Mouse (Mus musculus) layer of hippocampus, postnatal 25 days (tissue): Measurements from ENCODE around the gene Strn. TPM values are rescaled to one million over a fixed set of nuclear protein-coding genes. Genes with fewer than 3 reads are reported as not detected.

Experiments
- DNase-seq, 2 experiments: peaks; one replicate each; pipeline ENCODE4 v3.0.0; 2022; ENCODE audit warnings: mixed read lengths in 2 of 2, low spot score in 1 of 2; ENCODE audit errors: extremely low spot score in 1 of 2
- total RNA-seq, 2 experiments: library from RNA; stranded (reverse); gene quantifications; 2 replicates each; pipeline ENCODE4 v1.2.3; 2021

The Strn gene
- total RNA-seq, 2 experiments from 2014 or later: 66.9 to 68.9 TPM

DNA sequence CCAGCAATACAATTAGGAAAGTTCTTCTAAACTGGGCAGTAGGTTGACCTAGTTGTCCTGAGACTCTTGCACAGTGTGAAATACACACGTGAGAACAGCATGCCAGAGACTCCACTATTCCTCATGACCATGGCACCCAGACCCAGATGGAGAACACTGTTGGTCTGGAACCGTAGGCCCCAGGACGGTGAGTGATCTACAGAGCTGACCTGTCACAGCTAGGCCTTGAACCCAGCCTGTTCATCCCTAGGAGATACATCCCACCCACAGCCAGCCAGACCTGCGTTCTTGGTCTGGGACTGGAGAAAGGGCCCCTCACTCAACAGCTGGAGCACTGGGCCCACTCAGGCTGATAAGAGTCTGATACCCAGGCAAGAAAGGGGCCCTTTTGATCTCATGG lies 115.1 kb downstream of the Strn start:
- no peak for DNase-seq

DNA sequence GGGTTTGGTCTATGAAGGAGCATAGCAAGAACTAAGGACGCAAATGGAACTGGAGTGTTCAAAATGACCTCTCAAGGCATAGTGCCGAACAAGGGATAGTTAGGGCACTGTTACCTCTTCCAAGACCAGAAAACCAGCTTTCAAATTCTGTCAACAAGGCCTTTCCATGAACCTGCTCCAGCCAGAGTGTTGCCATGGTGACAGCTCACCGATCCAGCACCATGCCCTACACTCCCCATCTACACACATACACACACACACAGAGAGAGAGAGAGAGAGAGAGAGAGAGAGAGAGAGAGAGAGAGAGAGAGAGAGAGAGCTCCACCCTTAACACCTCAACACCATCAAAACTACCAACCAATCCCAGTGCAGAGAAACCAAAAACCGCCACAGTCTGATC lies 116.3 kb downstream of the Strn start:
- no peak for DNase-seq

DNA sequence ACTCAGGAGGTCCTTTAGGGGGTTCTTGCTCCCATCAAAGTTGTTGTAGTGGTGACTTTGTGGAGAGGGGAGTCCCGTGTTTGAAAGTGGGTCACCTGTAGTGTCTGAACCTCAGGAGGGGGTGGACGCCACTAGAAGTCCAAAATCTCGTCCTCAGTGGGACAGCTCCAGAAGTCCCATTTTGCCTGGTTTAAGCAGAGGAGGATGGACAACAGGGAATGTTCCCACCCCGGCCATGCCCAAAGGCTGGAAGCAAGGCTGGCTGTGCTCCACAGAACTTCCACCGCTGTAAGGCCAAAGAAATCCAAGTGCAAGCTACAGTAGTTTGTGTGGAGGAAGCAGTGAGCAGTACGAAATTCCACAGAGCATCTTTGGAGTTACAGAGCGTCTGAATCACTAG lies 117.0 kb downstream of the Strn start:
- no peak for DNase-seq

DNA sequence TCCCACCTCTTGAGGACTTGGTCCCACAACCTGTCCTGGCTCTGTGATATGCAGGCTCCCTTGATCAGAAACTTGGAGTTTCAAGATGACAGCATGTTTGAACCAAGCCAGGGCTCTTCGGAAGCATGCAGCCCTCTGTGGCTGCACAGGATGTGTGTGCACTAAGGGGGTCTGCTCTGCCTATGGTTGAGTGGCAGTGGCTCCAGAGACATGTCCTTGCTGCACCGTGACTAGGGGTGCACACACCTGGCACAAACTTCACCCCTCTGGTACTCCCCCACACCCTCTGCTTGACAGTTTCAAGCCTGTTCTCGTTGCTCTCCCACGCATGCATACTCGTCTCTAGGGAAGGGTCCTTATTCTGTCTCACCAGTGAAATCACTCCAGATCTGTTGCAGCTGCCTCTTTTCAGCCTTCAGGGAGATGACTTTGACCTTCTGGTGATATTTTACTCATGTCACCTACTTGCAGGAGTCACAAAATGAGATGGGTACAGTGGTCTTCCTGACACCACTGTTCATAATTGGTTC lies 118.8 kb downstream of the Strn start:
- no peak for DNase-seq

DNA sequence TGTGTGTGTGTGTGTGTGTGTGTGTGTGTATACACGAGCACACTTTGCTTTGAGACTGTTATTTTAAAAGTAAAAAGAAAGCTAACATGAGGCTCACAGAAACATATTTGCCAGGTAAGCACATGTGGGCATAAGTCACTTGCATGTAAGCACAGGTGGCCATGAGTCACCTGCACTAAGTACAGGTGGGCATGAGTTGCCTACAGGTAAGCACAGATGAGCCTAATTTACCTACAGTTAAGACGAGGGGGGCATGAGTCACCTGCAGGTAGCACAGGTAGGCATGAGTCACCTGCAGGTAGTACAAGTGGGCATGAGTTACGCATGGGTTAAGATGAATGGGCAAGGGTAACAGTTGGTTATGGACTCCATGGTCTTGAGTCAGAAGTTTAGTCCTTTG lies 121.9 kb downstream of the Strn start:
- DNase-seq: no peak

DNA sequence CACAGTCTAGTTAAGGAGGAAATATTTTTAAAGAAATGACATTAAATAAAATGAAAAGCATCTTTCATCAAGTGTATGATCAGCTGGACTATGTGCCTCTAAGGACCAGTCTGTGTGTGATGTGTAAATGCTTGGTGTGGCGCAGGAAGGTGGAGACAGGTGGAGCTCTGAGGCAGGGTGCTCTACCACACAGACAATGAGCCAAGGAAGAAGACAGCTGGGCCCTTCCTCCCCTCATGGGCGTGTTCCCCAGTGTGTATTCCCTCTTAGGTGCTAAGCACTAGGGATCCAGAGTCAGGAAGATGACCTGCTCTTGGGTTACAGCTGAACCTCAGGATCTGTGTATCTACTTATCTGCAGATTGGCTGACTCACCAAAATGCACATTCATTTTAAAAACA lies 122.5 kb downstream of the Strn start:
- no peak for DNase-seq

DNA sequence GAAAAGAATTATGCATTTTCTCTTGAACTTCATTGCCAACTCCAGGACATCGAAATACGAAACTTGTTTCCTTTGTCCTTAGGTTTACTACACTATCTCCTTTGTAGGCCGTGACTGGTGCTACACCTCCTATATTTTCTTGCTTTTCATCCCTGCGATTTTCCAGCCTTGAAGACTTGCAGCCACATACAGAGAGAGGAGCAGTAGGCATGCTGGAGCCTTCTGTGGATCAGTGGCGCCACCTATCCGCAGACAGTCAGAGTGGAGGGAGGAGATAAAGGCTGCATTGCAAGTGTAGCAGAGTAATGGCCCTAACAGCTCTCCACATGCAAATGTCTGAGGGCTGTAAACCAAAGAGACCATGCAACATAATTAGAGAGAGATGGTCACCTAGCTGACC lies 125.9 kb downstream of the Strn start:
- DNase-seq: peak in 1 of 2 experiments; percentile 42

DNA sequence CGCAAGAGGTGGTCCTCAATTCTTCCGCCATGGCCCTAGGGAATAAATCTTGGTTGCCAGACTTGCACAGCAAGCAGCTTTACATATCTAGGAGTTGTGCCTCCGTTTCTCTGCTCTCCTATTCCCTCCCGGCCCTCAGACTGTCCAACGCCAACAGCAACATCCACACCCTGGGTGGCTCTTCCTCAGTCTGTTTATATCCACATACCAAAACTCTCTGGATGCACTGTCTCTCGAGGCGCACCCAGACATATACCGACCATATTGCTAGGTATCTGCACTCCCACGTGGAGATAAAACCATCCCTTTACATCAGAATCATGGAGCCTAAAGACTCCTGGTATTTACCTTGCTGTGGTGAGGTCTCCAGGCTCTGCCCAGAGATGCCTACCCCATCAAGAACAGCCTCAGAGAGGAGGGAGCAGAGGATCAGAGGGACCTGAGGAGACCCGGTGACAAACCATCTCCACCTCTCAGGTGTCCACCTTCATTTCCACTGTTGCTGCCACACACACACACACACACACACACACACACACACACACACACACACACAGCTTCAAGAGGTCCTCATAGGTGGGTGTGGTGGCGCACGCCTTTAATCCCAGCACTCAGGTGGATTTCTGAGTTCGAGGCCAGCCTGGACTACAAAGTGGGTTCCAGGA lies 127.7 kb downstream of the Strn start:
- DNase-seq: no peak

DNA sequence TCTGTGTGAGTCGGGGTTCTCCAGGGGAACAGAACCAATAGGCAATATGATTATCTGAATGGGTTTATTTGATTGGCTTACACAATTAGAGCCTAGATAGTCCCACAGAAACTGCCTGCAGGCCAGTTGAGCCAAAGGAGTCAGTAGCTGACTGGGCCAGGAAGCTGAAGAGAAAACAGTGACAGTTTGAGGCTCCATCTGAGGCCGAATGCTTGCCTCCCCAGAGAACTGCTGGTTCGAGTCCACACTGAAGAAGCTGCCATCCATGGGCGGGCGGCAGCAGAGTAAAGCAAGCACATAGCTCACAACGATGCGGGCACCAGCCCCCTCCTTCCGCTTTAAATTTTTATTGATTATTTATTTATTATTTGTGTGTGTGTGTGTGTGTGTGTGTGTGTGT lies 128.3 kb downstream of the Strn start:
- no peak for DNase-seq

DNA sequence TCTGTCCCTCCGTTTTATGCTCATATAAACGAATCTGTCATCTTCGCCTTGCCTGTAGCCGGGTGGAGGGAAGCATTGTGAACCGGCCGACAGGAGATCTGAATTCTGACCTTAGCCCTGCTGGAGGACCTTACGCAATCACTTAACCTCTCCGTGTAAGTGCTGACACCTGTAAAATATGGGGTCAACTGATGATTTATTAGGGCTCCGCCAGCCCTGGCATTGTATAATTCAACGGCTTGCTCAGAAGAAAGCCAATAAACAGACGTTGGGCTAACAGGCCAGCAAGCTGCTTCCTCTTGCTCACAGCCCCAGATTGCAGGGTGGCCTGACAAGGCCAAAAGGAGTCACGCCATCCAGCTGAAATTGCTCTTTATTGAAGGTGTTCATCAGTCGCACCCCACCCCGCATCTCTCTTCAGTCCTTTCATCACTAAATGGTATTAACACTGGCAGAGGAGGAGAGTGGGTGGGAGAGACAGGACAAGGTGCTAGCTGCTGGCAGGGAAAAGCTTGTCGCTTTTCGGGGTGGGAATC lies 128.8 kb downstream of the Strn start:
- no peak for DNase-seq

DNA sequence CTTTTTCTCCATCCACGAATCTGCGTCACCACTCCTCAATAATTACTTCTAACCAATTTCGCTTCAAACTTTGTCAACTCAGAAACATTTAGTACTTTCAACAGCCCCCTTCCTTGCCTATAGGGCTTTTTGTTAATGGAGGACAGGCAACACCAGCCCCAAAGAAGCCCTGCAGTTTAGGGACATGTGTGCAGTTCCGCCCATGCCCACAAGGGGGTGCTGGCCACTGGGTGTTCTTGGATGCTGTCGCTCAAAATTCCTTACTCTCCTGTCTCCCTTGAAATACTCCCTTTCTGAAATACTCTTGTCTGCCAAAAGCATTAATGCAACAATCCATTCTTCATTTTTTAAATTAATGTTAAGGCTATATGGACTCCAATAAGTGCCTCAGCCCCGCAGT lies 132.6 kb downstream of the Strn start:
- peak; percentile 57 to 81 for DNase-seq

DNA sequence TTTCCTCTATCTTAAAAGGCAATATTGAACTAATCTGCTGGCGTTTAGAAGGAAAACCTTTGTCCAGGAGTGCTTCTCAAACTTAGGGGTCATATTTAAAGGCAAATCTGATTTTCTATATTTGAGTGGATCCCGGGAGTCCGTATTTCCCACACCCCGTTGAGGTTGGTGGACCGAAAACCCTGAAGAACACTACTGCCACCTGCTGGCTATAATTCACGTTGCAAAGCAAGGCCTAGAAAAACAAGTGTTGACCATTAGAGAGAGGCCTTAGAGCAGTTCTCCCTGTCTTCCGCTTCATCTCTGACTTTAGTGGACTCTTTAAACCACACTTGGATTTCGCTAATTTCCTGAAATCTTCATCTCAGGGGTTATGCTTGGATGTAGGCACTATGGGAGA lies 133.1 kb downstream of the Strn start:
- DNase-seq: peak; percentile 65 to 91

DNA sequence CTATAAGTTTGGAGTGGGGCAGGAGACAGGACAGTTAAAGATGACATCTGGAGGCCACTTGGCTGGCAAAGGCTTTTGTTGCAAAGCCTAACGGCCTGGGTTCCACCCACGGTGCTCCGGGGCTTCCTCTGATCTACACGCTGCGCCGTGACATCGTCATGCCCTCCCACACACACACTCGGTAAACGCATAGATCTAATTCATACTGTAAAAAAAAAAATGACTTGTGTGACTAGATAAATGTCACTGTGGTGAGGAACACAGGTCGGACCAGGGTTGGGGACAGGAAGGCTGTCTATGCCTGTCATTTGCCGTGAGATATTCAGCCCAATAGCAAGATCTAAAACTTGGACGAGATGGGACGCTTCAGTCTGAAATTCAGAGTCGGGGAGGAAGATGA lies 134.7 kb downstream of the Strn start:
- no peak for DNase-seq

DNA sequence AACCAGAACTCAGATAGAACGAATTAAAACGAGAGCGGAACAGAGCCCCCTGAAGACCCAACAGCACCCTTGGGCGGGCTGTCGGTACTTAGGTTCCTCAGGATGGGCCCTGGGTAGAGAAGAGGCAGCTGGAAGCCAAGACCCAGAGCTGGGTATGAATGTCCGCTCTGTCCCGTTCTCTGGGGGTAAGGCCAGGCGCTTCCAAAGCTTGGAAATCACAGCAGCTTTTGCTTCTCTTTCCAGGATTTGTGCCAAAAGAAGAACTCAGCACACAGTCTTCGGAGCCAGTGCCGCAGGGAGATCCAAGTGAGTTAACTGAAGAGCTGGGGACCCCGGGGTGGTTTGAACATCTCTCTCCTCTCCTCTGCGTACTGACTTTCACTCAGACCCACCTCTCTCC lies 135.4 kb downstream of the Strn start:
- DNase-seq: no peak

DNA sequence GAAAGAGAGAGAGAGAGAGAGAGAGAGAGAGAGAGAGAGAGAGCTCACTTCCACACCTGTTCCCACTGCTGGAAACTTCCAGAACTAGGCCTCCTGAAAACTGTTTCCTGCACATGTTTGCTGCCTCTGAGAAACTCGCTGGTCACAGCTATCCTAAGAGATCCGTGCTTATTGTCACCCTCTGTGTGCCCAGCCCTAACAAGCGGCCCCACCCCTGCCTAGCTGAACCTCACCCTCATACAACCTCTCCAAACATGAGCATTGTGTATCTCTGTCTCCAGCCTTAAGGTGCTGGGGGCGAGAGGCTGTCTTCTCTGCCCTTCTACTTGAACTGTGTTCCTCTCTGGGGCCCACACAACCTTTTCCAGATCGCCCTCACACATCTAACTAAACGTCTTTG lies 136.0 kb downstream of the Strn start:
- no peak for DNase-seq

Other genes starting within 250 kb of the Strn start
- 1 to 10 TPM; 3.7 to 5.7 TPM for gene Vit, start 229.1 kb downstream of the Strn start, total RNA-seq
- gene Heatr5b, start 98.2 kb upstream of the Strn start, total RNA-seq: 10 to 100 TPM; 50.2 to 59.1 TPM
- 10 to 100 TPM; 41.2 to 41.7 TPM for gene Gpatch11, start 98.4 kb upstream of the Strn start, total RNA-seq
- gene Eif2ak2, start 145.4 kb upstream of the Strn start, total RNA-seq: 1 to 10 TPM; 4.1 to 5.9 TPM
- not detected for gene Sult6b1, start 169.8 kb upstream of the Strn start, total RNA-seq
- gene Cebpzos, start 179.3 kb upstream of the Strn start, total RNA-seq: 10 to 100 TPM; 25.7 to 35.0 TPM
- gene Cebpz, start 199.9 kb upstream of the Strn start, total RNA-seq: 10 to 100 TPM; 32.5 to 32.9 TPM
- gene Ndufaf7, start 199.9 kb upstream of the Strn start, total RNA-seq: 10 to 100 TPM; 52.7 to 58.2 TPM